In genomic region chr19:11912533-11913121, GRCm38 (mm10) we compare ENCODE assay signal across 1 mouse cellular context.
TF ChIP-seq lines count a peak whose summit lies in the region.

No protein-coding gene starts in this region.

TF ChIP-seq in MEL, 35 proteins besides CTCF, POLR2A, EP300 and RAD21:
- TF ChIP-seq ZNF384 (IDR thresholded peaks at IDR 0.05; ENCODE audit: low read depth, low read length) (peak; percentile 81), POLR2AphosphoS5 (IDR thresholded peaks at IDR 0.05; ENCODE audit: borderline replicate concordance, low read depth, low read length) (no peak), MAZ (IDR thresholded peaks at IDR 0.05; ENCODE audit: low read depth, low read length) (peak; percentile 63; the same call in 1 of the 2 replicates), MXI1 (IDR thresholded peaks at IDR 0.05; ENCODE audit: low read depth, low read length) (peak; percentile 86), MAX (IDR thresholded peaks at IDR 0.05; ENCODE audit: low read length) (no peak)
TF ChIP-seq in MEL: peak in this region for 3.
